Mouse (Mus musculus) lung, postnatal 10 days (tissue): Measurements from ENCODE around the gene Kcnk16.
"Not testable (repeated sequence)": the region's sequence is repeated elsewhere in the genome, so short reads cannot be mapped to it uniquely, and the experiment has no call there.

ENCODE experiments used
- DNase-seq: peaks from one replicate; pipeline ENCODE4 v3.0.0; 2021

The Kcnk16 gene

GRCm38 (mm10) chr14:20269082-20269809, at the start of gene Kcnk16:
Gene Kcnk16 (minus strand): TSS chr14:20269199.
- no peak for DNase-seq

DNA sequence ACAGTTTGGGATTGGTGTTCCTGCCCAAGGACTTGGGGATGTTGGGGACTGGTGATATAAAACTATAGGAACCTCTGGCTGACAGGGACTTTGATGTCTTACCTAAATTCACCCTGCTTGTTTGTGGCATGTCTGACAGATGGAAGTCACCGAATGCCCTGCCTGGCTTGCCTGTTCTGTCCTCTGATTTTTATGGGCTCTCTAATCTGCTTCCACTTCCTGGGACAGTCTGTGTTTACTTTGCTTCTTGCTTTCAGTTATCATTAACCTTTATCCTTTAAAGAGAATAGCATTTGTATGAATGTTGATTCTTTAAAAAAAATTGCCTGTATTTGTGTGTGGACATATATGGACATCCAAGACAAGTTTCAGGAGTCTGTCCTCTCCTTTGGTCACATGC, 46.1 kb upstream of the Kcnk16 start:
- DNase-seq, result no peak

DNA sequence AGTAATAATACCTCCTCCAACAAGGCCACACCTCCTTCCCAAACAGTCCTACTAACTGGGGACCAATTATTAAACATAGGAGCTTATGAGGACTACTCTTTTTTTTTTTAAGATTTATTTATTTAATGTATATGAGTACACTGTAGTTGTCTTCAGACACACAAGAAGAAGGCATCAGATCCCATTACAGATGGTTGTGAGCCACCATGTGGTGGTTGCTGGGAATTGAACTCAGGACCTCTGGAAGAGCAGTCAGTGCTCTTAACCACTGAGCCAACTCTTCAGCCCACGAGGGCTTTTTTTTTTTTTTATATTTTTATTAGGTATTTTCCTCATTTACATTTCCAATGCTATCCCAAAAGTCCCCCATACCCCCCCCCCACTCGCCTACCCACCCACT, 36.1 kb upstream of the Kcnk16 start:
- not testable (repeated sequence) for DNase-seq

- DNase-seq, result peak; percentile 11
These were observed 29.1 kb upstream of the Kcnk16 start for GRCm38 (mm10) chr14:20298131-20298530.

DNA sequence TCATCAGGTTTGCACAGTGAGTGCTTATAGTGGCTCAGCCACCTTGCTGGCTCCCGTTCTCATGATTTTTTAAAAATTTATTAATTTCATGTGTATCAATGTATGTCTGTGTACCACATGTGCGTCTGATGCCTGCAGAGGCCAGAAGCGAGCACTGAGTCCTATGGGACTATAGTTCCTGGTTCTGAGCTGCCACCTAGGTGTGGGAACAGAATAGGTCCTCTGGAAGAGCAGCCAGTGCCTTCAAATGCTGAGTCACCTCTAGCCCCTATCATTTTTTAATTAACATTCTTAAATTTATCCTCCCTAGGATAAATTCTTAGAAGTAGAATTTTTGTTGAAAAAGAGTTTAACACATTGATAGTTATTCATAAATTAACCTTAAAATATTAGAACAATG, 28.6 kb upstream of the Kcnk16 start:
- no peak for DNase-seq

GRCm38 (mm10) chr14:20294947-20295346, 25.9 kb upstream of the Kcnk16 start:
- DNase-seq, result no peak

- peak; percentile 94 for DNase-seq
These were observed 25.3 kb upstream of the Kcnk16 start, which contains the start of gene Nudt13 for GRCm38 (mm10) chr14:20294117-20294892. Gene Nudt13 (plus strand): TSS chr14:20294697.

- no peak for DNase-seq
These were observed 22.4 kb upstream of the Kcnk16 start for GRCm38 (mm10) chr14:20291391-20291790.

DNA sequence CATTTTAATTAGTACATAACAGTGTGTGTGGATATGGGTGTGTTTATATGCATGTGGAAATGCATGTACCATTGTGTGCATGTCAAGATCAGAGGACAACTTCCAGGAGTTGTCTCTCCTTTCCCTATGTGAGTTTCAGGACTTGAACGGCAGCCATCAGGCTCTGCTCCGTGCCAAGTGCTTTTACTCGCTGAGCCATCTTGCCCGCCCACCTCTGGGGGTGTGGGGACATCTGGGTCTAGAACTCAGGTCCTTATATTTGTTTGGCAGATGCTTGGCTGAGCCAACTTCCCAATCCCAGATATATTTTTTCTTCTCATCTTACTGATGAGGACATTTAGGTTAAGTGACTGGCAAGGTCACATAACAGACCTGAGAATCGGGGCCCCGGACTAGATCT, 578 bp downstream of the Kcnk16 start:
- no peak for DNase-seq

- DNase-seq, result no peak
These were observed 6.7 kb downstream of the Kcnk16 start for GRCm38 (mm10) chr14:20262346-20262745.

GRCm38 (mm10) chr14:20258185-20259113, 10.6 kb downstream of the Kcnk16 start:
- peak; percentile 86 for DNase-seq

DNA sequence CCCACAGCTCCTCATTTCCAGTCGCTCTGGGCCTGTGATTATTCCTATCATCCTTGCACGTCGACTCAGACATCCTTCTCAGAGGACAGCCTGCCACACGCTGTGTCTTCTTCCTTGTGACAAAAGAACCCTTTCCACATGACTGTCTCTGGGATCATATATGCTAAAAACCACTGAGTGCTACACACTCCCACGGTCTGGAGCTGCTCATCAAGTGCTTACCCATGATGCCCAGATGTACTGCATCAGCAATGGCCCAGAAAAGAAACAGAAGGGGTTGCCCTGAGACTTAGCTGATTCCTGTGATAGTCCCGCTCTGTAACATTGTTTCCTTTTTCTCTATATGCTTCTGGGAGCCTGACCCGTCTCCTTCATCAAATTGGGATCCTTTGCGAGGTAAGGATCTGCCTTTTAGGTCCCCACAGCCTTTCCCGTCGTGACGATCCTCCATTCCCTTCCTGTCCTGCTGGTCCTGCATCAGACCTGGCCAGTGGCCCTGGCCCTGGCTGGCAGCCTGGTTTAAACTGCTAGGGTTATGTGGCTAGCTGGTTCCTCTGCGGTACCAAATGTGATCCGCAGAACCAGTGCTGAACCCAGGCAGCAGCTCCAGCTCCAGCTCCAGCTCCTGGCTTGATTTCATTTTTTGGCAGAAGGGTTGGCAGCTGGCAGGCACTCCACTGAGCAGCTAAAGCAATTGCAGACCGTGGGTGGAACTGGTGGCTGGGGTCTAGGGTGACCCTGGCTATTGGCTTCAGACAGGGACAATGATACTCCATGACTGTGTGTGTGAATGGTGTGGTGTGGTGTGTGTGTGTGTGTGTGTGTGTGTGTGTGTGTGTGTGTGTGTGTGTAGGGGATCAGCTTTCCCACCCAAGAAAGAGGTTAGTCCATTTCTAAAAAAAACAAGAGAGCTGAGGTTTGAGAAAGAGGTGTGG, 18.5 kb downstream of the Kcnk16 start:
- DNase-seq, result peak; percentile 24

DNA sequence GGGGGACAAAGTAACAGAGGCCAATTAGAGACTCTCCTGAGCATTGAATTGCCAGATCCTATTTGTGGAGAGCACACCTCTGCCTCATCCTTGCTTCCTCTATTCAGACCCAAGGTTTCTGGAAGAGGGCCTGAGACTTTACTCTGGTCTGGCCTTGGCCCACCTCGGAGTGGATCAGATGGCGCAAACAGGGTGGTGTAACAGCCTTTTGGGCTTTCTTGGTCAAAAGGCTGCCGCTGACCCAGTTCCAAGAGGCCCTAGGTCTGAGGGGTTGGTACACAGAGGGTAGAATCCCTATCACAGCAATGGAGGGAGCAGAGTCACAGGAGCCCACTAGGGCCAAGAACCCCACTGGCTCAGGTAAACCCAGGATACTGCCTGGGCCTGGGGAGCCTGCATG, 21.0 kb downstream of the Kcnk16 start:
- DNase-seq, result no peak

DNA sequence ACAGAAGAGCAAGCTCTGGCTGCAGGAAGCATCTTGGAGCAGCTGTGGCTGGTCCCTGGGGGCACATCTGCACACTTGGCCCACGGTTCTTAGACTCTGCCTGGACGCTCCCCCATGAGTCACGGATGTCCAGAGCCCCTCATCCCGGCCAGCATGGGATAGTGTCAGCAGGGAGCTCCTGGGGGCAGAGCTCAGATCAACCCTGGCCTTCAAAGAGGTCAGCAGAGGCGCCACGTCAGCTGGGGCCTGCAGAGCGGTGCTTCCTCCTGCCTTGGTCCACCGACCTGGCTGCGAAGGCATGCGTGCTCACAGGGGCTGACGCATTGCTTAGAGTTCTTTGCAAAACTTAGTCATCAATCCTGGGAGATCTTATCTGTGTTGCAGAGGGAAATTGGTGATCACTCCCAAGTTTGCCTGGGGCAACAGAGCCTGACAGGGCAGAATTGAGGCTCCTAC, 22.2 kb downstream of the Kcnk16 start:
- DNase-seq, result no peak

DNA sequence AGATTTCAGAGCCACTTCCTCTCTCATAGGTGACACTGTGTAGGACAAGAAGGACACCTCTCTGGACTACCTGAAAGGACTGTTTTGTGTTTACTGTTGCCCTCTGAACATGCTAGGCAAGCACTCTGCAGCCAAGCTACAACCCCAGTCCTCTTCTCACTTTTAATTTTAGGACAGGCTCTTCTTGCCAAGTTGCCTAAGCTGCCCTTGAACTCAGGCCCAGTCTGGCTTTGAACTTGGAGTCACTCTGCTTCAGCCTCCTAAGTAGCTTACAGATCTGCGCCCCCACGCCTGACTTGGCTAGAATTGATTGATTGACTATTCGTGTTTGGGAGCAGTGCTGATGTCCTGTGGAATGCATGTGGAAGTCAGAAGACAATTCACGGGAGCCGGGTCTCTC, 23.1 kb downstream of the Kcnk16 start:
- no peak for DNase-seq

DNA sequence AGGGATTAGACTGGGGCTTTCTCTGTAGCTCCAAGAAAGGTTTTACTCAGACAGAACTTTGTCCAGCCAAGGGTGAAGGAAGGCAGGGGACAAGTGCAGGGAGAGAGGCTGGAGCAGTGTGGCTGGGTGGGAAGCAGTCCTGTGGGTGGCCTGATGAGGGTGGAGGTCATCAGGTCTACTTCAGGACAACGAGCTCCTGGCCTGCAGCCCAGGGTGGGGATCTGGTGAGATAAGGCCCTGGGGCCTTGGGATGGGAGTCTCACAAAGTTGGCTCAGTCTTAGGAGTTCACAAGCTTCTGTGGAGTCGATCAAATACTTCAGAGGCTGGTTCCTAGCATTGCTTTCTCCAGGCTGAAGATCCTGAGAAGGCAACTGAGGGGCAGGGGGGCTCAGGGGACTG, 23.7 kb downstream of the Kcnk16 start:
- no peak for DNase-seq

DNA sequence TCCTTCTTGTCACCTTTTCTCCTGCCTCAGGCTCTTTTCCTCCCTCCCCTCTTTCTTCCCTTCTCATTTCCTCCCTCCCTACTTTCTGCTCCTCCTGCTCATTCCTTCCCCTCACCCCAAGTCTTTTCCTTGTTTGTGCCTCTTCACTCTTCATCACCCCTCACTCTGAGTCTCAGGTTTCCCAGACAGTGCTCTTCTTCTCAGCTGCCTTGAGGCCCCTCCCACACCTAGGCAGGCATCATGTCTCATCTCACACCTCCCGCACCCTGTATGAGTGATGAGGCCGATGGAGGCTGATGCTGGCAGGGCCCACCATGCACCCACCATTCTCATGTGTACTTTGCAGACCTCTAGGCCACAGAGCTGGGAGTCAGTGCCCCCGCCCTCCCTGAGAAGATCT, 25.8 kb downstream of the Kcnk16 start:
- DNase-seq, result no peak

GRCm38 (mm10) chr14:20242454-20242853, 26.5 kb downstream of the Kcnk16 start:
- DNase-seq, result no peak

DNA sequence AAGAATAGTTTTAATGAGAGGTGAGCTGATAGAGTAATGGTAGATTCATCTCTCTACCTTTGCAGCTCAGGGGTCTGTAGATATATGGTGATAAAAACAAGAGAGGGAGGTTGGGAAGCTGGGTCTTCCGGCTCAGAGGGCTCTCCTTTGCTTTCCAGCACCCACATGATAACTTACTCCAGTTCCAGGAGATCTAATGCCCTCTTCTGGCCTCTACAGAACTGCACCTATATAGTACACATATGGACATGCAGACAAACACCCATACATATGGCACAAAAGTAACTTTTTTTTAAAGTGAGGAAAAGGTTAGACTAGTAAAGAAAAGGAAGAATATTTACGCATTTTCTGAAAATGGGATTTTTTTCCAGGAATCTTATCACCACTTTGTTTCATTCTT, 34.6 kb downstream of the Kcnk16 start:
- no peak for DNase-seq

DNA sequence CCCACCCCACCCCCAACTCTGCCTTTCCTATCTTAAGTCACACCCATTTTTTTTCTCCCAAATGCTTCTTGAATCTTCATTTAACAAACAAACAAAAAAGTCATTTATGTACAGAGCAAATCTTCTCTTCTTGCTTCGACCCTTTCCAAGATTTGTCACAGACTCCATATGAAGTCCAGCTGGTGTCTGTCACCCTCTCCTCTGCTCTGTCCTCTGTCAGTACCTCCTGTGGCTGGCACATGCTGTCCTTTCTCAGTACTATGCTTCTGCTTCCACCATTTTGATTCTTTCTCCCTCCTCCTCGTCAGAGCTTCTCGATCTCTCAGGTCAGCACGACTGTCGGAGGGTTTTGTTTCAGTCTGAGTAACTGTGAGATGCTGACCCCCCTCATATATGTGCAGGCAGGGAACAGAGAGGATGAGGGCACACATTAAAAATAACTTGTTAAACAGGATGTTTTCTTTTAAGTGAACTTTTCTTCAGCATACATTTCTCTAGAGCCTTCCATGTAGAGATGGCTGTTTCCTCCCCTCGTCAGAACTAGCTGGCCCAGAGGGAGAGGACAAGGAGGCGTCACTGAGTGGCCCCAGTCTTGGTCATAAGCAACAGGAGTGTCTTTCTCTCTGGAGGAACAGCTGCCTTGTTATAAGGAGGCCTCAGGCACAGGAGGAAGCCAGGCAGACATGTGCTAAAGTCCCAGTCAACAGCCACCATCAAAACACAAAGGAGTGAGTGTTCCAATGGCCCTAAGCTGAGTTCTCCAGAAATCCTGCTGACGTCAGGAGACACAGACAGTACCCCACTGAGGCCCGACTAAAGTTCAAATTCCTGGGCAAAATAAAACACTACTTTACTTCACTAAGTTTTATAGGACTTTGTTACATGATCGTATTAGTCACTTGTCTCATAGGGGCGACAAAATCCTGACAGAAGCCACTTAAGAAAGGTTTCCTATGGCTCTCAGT, 35.7 kb downstream of the Kcnk16 start:
- peak; percentile 54 for DNase-seq

DNA sequence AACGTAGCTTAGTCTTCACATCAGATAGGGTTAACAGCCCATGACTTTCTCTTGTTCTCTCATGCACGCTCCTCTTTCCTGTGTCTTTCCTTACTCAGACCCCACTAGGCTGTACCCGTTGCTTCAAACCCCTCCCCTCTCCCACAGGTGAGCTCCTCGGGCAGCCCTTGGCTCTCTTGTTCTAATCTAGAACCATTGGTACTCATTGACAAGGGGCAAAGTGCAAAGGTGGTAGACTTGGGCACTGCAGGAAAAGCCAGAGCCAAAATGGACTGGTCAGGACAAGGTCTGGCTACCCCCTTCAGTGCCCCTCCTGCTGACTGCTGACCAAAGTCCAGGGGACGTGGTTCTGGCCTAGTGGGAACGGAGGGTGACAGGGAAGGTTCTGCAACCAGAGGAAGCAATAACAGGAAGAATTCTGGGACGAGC, 38.9 kb downstream of the Kcnk16 start:
- DNase-seq, result no peak
